Mouse (Mus musculus) T-helper 17 cell (primary cell): ENCODE results near the gene Mphosph9.
"Not testable (repeated sequence)": the region's sequence is repeated elsewhere in the genome, so short reads cannot be mapped to it uniquely, and the experiment has no call there.

Source experiments
- in situ Hi-C, 2 experiments: fragments of 300-600 bp; cut with MboI, MseI; formaldehyde crosslinking; loops; 1 replicate in 1 of 2; 2 replicates in 1 of 2; pipeline ENCODE4 v1.15.1; 2025; ENCODE audit warnings: high pct_unique_total_duplicates in 2 of 2

Mphosph9 gene

DNA sequence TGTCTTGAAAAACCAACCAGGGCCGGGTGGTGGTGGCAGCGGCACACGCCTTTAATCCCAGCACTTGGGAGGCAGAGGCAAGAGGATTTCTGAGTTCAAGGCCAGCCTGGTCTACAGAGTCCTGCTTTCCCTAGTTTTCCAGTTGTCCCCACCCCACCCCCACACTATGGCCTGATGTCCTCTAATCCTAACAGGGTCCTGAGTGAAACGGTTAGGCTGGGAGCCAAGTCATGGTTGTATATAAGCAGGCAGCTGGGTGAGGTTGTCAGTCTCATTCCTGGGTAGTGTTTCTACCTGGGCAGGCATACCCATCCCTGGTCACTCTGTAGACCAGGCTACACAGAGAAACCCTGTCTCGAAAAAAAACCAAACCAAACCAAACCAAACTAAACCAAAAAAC lies 110.7 kb downstream of the Mphosph9 start:
- in situ Hi-C loops: not testable (repeated sequence)

DNA sequence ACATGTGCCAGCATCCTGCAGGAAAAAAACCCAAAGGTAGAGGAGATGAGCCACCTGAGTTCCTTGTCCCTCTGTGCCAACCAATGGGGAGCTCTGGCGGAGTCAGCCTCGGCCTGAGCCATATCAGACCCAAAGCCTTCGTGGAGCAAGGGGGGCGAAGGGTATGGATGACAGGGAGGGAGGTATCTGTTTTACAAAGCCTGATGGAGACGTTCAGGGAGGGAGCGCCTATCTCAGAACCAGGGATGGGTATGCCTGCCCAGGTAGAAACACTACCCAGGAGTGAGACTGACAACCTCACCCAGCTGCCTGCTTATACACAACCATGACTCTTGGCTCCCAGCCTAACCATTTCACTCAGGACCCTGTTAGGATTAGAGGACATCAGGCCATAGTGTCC lies 111.4 kb downstream of the Mphosph9 start:
- in situ Hi-C loops: no loop called here

DNA sequence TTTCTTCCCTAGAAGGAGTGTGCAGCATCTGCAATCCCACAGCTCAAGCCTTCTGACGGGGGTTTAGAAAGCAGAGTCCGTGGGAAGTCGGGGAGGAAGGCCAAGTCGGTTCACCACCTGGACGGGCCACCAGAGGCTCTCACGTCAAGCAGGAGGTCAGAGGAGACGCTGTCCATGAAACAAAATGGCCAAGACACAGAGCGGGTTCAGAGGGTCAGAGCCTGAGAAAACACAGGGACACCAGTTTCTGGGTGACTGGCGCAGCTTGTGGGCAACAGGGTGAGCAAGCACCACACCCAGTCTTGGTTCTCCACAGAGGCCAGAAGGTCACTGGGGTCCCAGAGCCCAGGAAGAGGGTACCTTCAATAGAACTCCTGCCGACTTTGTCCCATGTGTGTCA lies 112.1 kb downstream of the Mphosph9 start:
- in situ Hi-C loops: no loop called here

DNA sequence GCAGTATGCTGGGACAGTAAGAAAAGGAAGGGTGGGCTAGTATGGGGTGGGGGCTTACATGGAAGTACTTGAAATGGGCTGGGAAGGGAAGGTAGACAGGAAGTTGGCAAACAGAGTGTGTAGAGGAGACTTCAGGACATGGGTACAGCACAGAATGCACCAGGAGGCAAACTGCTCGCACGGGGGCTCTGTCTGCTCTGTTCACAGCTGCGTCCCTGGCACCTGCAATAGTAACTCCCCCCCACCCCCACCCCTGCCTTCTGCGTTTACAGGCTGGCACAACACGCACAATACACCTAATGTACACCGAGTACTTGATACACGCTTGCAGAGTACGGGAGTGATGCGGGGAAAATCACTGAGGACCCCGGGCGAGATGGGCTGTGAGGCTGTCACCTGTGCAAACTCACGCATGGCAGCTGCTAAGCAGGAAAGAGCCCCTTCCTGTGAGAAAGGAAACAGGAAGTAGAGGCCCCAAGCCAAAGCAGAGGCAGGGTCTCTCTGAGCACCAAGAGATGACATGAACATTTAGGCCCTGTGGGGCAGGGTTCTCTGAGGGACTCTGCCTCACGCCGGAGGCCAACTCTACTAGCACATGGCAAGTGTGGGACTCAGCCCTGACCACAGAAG lies 113.1 kb downstream of the Mphosph9 start:
- in situ Hi-C loops: no loop called here

DNA sequence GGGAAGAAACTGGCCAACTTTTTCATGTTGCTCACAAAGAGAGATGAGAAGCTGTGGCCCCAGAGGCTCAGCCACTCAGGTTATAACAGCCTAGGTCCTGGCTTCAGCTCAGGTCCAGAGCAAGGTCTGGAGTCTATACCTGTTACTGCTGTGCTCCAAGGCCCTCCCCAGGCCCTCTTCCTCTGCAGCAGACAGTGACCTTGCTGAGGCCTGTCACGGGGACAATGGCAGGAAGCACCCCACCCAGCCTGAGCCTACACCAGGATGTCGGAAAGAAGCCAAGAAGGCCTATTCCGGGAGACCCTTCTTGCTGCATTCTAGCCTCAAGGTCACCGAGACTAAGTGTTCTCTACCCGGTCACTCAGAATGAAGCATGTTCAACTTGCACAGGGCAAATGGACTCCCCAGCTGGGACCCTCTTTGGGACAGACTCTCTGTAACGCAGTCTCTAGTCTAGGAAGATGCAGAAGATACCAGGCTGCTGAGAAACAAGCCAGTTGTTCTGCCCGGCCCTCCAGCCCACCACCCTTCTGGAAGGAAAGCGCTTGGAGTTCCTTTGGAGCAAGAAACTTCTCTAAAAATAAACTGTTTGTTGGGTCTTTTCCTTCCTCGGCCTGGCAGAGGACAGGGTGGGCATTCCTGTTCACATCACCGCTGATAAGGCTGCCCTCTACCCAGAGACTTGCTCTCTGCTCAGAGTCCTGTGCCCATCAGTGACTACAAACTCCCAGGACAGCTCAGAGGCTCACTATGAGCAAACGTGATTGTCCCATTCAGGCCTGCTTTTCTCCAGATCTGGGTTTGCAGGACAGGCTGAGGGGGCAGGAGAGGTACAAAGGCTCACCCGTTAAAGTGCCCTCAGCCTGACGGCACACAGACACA lies 113.9 kb downstream of the Mphosph9 start:
- in situ Hi-C loops: no loop called here

DNA sequence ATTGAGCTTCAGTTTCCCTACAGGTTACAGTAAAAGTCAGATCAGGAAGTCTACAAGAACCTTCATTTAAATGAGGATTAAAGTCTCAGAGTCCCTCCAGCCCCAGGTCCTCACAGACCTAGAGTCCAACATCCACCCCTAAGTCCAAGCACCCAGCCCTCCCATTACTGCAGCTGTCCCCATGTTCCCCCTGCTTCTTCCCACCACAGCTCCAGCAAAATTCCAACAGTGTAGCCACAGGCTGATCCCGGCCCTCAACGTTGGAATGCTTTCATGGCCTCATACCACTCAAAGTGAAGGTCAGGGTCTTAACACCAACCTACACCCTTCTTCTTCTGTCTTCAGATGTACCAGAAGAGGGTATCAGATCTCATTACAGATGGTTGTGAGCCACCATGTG lies 116.1 kb downstream of the Mphosph9 start:
- in situ Hi-C loops: no loop called here

DNA sequence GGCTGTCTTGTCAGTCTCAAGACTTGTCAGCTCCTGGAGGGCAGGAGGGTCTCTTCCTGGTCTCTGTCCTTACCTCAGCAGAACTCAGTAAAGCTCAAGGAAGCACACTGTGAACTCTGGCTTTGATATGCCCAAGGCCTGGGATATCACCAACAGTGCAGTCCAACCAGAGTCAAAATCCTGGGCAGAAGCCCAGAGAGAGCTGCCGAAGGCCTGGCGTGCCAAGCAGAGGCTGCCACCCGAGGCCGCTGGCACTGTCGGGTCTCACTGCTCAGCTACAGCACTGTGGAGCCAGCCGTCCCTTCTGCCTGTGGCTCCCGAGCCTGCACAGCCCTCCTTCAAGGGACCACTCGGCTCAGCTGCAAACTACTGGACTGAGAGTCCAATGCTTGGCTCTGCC lies 116.5 kb downstream of the Mphosph9 start:
- in situ Hi-C loops: no loop called here

DNA sequence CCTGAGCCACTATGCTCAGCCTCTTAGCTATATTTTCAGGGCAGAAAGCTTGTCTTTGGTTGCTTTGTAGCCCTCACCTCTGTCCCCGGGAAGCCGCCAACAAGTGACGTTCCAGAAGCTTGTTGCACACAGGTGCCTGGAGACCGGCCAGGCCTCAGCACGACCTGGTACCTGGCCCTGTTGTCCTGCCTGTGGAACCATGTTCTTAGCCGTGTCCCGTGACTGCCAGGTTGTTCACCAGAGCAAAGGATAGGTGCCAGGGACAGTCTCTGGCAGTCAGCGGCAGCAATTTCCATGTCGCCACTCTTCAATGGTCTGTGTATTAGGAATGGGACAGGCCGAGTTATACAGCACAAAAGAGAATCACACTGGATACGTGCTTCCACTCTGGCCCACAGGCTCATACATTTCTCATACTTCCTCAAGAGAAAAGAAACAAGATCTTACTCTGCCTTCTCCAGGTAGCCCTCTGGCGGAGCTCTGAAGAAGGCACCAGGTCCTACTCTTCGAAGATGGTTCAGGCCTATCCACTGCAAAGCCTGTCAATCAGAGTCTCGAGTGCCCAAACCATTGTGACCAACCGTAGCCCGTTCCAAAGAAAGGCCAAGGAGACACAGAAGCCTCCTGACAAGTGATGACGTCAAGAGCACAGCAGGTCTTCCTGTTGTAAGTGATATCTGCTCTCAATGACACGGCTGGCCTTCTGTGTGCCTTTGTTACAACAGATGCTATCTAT lies 117.3 kb downstream of the Mphosph9 start:
- in situ Hi-C loops: no loop called here

DNA sequence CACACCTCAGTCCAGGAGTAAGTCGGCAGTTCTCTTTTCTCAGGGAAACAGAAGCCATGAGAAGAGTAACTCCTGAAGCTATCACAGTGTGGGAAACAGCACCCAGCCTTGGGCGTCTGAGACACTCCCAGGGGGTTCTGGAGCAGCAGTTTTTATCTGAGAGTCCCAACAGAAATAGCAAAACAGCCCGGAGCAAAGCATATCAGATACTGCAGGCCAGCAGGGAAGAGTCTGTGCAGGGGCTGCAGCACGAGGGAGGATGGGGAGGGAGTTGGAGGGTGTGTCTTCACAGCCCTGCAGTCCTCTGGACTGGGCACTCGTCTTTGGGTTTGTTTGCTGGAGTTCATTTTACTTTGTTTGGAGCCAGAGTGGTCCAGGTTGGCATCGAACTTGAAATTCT lies 117.9 kb downstream of the Mphosph9 start:
- in situ Hi-C loops: no loop called here

DNA sequence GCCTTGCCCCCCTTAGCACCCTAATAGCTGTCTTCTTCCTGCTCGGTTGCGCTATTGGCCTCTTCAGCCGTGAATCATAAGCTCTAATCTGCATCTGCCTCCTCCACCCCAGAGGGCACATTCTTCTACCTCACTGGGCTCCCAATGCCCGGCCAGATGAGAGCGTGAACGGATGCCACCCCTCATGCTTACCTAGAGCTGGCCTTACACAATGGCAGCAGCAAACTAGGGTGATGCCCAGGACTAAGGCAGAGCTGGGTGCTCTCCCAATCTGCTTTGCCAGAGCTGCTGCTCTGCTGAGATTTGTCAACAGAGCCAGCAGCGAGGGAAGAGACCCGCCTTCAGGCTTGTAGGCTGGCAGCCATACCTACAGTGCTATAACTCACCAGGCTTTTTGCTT lies 119.7 kb downstream of the Mphosph9 start:
- in situ Hi-C loops: no loop called here

DNA sequence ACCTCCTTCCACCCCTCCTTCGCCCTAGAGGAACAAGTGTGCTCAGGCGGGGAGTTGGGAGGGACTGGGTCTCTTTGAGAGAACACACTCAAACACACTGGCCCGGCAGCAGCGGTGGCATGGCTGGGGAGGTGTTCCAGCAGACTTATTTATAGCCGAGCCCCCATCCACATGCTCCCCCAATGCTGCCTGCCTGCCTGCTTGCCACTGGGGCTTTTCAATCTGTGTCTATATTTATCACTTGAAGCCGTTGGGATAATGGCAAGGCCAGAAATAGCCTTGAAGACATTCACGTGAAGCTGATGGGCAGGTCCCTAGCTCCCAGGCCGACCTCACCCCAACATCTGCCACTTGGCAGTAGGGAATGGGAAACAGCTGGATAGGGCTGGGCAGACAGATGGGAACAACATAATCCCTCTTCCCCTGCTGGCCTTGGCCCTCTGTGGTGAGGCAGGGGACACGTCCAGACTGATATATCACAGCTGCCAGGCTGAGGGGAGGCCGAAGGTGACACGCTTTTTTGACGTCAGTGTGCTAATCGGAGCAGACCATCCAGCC lies 121.2 kb downstream of the Mphosph9 start:
- in situ Hi-C loops: no loop called here

DNA sequence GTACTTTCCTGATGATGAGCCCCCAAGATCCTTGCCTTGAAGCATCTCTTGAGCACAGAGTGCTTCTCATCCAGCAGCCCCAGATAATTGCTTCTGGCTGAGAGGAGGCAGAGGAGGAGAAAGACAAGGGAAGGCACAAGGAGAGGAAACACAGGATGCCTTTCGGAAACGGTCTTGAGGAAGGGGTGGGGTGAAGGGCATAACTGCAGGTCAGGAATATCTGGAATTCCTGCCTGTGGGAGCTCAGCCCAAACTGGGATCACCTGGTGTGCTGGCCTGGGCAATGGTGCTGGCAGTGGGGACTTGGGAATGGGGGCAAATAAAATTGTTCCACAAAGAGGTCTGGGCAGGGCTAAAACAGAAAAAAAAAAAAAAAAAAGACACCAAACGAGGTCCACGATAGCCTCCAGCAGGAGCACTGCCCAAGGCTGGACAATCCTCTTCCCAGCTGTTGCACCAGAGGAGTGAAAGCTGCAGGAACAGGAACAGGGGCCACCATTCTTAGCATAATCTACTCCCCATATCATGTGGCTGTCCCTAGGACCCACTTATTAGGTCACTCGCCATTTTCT lies 121.9 kb downstream of the Mphosph9 start:
- in situ Hi-C loops: no loop called here

DNA sequence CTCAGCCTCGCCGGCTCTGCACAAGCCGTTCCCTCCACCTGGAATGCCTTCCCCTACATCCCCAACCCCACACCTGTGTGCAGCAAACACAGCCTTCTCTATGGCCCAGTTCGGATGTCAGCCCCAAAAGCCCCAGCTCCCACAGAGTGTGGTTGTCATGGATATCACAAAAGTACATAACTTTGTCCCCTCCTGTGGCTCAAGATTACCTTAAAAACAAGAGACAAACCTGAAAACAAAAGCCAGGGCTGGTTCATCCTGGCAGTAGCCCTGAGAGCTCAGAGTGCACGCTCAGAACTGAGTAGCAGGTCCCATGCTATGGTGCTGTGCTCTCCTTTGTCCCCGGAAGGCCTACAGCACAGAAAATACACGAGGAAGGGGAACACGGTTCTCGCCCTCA lies 122.6 kb downstream of the Mphosph9 start:
- in situ Hi-C loops: no loop called here

DNA sequence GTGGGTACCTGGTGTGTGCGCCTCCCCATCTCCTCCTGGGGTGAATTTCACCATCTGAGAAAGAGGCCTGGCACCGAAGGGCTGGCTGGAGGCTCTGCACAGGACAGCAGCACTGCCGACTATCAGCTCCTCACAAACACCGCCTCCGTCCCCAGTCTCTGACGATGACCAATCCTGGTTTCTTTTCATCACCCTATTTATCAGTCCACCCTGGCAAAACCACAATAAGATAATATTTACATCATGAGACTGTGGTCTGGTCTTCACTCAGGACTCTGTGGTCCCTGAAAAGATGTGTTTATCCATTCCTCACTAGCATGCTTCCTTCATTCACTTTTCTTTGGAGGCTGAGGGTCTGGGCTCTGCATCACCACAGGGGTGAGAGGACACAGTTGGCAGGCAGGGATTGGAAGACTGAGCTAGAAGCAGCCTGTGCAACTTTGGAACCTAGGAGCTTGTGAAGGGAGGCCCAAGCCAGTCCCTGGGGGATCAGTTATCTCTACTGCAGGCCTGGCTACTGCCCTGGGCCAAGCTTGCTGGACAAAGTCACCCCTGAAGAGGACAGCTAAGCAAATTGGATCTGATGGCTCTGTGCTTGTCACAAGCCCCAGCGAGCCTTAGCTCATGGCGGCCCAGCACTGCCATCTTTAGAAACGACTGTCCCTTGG lies 123.5 kb downstream of the Mphosph9 start:
- in situ Hi-C loops: no loop called here

DNA sequence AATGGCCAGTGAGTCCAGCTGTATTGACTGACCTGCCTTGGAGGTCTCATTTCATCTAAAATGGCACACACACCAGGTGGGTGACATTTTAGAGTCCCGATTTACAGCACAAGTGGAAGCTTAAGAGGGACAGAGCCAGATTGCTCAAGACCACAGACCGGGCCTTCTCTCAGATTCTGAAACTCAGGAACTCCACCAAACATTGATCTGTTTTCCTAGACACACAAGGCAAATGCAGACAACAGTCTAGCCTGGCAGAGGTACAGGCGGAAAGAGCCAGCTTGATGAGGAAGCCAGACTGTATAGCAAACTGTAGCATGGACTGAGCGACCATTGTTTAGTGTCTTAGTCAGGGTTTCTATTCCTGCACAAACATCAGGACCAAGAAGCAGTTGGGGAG lies 124.5 kb downstream of the Mphosph9 start:
- in situ Hi-C loops: no loop called here

DNA sequence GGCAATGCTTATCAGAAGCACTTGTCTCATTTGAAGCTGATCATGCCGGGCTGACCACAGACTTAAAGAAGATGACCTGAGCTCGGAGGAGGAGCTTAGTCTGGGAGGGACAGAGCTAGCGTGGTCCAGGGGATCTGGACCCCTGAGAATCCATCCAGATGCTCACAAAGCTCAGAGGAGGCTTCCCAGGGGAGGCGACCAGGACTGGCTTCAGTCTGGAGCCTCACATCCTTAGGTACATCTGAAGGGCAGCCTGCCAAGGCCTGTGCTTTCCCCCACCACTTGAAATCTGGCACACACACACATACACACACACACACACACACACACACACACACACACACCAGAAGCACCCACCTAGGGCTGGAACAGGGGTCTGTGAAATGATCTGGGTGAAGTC lies 125.7 kb downstream of the Mphosph9 start:
- in situ Hi-C loops: no loop called here

DNA sequence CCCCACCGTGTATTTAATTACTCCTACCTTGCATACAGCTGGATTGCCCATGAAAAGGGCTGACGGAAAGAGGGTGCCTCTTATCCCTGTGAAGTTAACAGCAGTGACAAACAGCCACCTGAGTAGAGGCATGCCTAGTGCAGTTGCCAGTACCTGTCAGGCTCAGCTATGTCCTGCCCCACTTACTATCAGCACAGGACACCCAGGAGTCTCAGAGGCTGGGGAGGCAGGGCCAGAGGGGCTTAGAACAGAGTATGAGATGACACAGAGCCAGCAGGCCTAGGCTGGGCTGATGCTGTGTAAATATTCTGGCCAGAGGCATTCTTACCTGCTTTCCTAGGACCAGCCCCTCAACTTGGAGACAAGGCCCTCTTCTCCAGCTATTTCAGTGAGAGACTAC lies 126.2 kb downstream of the Mphosph9 start:
- in situ Hi-C loops: no loop called here
